ENCODE assay signal across 8 mouse cellular contexts in genomic region chr19:16599298-16599970, GRCm38 (mm10).
DNase-seq lines count a peak whose midpoint lies in the region; ATAC-seq and TF ChIP-seq lines count a peak whose summit lies in the region.

No protein-coding gene starts in this region.

- no peaks in the 10 kb centered on the region for H3K27me3 ChIP-seq in embryonic facial prominence, embryonic 14.5 days (replicated peaks; ENCODE audit: control insufficient read depth, insufficient read depth, low read length)
- 0 out of 2 replicates have a peak, but pooled peaks cover 4% of the 10 kb centered on the region for H3K27me3 ChIP-seq in heart, embryonic 10.5 days (ENCODE audit: insufficient read depth, poor library complexity, severe bottlenecking)
- no peaks in the 10 kb centered on the region for H3K27me3 ChIP-seq in kidney, embryonic 15.5 days
- H3K27me3 ChIP-seq in limb, embryonic 15.5 days = no peaks in the 10 kb centered on the region
- no peaks in the 10 kb centered on the region for H3K27me3 ChIP-seq in stomach, embryonic 16.5 days (ENCODE audit: control insufficient read depth, insufficient read depth, low read length)

- H3K9ac ChIP-seq in embryonic facial prominence, embryonic 14.5 days (ENCODE audit: low read depth, low read length) = no peak overlapping the region
- H3K9ac ChIP-seq in kidney, embryonic 15.5 days = no peak overlapping the region
- H3K9ac ChIP-seq in limb, embryonic 15.5 days = no peak overlapping the region
- H3K9ac ChIP-seq in stomach, embryonic 16.5 days (ENCODE audit: low read length) = no peak overlapping the region

- H3K9me3 ChIP-seq in embryonic facial prominence, embryonic 14.5 days (ENCODE audit: control insufficient read depth, low read length) = no peaks in the 10 kb centered on the region
- H3K9me3 ChIP-seq in heart, embryonic 10.5 days = no peaks in the 10 kb centered on the region
- no peaks in the 10 kb centered on the region for H3K9me3 ChIP-seq in kidney, embryonic 15.5 days (replicated peaks)
- no peaks in the 10 kb centered on the region for H3K9me3 ChIP-seq in limb, embryonic 15.5 days
- no peaks in the 10 kb centered on the region for H3K9me3 ChIP-seq in stomach, embryonic 16.5 days (replicated peaks; ENCODE audit: control insufficient read depth, low read length)

- H3K27ac ChIP-seq in bone marrow, adult 2 months (ENCODE audit: control insufficient read depth, insufficient read depth, low read depth, low read length, poor library complexity) = no peak overlapping the region
- H3K27ac ChIP-seq in embryonic facial prominence, embryonic 14.5 days (replicated peaks; ENCODE audit: low read depth, low read length) = no peak overlapping the region
- H3K27ac ChIP-seq in heart, embryonic 10.5 days = no peak overlapping the region
- H3K27ac ChIP-seq in kidney, embryonic 15.5 days = no peak overlapping the region
- no peak overlapping the region for H3K27ac ChIP-seq in limb, embryonic 15.5 days
- H3K27ac ChIP-seq in stomach, embryonic 16.5 days (ENCODE audit: low read length) = no peak overlapping the region

- no peak overlapping the region for H3K4me3 ChIP-seq in bone marrow, adult 2 months (replicated peaks; ENCODE audit: control insufficient read depth, low read depth, low read length)
- no peak overlapping the region for H3K4me3 ChIP-seq in embryonic facial prominence, embryonic 14.5 days (ENCODE audit: low read depth, low read length)
- H3K4me3 ChIP-seq in heart, embryonic 10.5 days = 0 out of 2 replicates have a peak overlapping the region, but pooled peaks have one; percentile 25
- no peak overlapping the region for H3K4me3 ChIP-seq in kidney, embryonic 15.5 days (replicated peaks)
- no peak overlapping the region for H3K4me3 ChIP-seq in limb, embryonic 15.5 days
- H3K4me3 ChIP-seq in stomach, embryonic 16.5 days (replicated peaks; ENCODE audit: low read length) = no peak overlapping the region

- H3K4me2 ChIP-seq in embryonic facial prominence, embryonic 14.5 days (ENCODE audit: low read depth, low read length) = peak overlapping the region; percentile 16; the same call in 1 of the 2 replicates
- peak overlapping the region; percentile 50 for H3K4me2 ChIP-seq in kidney, embryonic 15.5 days
- H3K4me2 ChIP-seq in limb, embryonic 15.5 days = no peak overlapping the region; the same call in 1 of the 2 replicates
- peak overlapping the region; percentile 37 for H3K4me2 ChIP-seq in stomach, embryonic 16.5 days (ENCODE audit: low read depth, low read length)

- no peak for TF ChIP-seq POLR2A in bone marrow, adult 2 months (IDR thresholded peaks at IDR 0.05; ENCODE audit: borderline replicate concordance, control insufficient read depth, low read depth, low read length)

- no peaks in the 10 kb centered on the region for H3K36me3 ChIP-seq in embryonic facial prominence, embryonic 14.5 days (ENCODE audit: control insufficient read depth, insufficient read depth, low read length)
- no peaks in the 10 kb centered on the region for H3K36me3 ChIP-seq in heart, embryonic 10.5 days
- no peaks in the 10 kb centered on the region for H3K36me3 ChIP-seq in kidney, embryonic 15.5 days
- no peaks in the 10 kb centered on the region for H3K36me3 ChIP-seq in limb, embryonic 15.5 days
- H3K36me3 ChIP-seq in stomach, embryonic 16.5 days (ENCODE audit: control insufficient read depth, insufficient read depth, low read length) = no peaks in the 10 kb centered on the region

- peak; percentile 80 for DNase-seq in CD4-positive, CD25-positive, alpha-beta regulatory T cell, adult 2 months (ENCODE audit: low read depth, low spot score)
- peak; percentile 90 for DNase-seq in embryonic facial prominence, embryonic 14.5 days (ENCODE audit: low spot score)
- DNase-seq in heart, embryonic 10.5 days (ENCODE audit: low spot score) = peak; percentile 79
- peak; percentile 46 to 63 for DNase-seq in natural killer cell, adult 2 months (ENCODE audit: low spot score in 2 of 2)

- ATAC-seq in embryonic facial prominence, embryonic 14.5 days (ENCODE audit: low read depth) = peak; percentile 81
- peak; percentile 83 for ATAC-seq in kidney, embryonic 15.5 days (replicated peaks; ENCODE audit: low FRiP score)
- peak; percentile 66; the same call in 1 of the 2 replicates for ATAC-seq in limb, embryonic 15.5 days (ENCODE audit: insufficient number of reproducible peaks, low FRiP score, low TSS enrichment, low read depth)
- peak; percentile 51 for ATAC-seq in stomach, embryonic 16.5 days (ENCODE audit: insufficient read depth, low FRiP score)

- WGBS in bone marrow, adult 2 months = 22% methylated on average over 9 of the region's 9 CpGs
- 19% methylated on average over 9 of the region's 9 CpGs for WGBS in embryonic facial prominence, embryonic 14.5 days
- 23% methylated on average over 9 of the region's 9 CpGs for WGBS in heart, embryonic 10.5 days
- whole genome bisulfite sequencing in kidney, embryonic 15.5 days = 8% methylated on average over 9 of the region's 9 CpGs
- WGBS in limb, embryonic 15.5 days = 13% methylated on average over 9 of the region's 9 CpGs
- WGBS in stomach, embryonic 16.5 days = 18% methylated on average over 9 of the region's 9 CpGs

- no peaks in the 10 kb centered on the region for H3K4me1 ChIP-seq in bone marrow, adult 2 months (ENCODE audit: control insufficient read depth, insufficient read depth, low read length)
- peaks cover 4% of the 10 kb centered on the region; the same call in 1 of the 2 replicates for H3K4me1 ChIP-seq in embryonic facial prominence, embryonic 14.5 days (ENCODE audit: control insufficient read depth, insufficient read depth, low read length)
- H3K4me1 ChIP-seq in heart, embryonic 10.5 days = peaks cover 7% of the 10 kb centered on the region
- peaks cover 14% of the 10 kb centered on the region for H3K4me1 ChIP-seq in kidney, embryonic 15.5 days
- peaks cover 8% of the 10 kb centered on the region for H3K4me1 ChIP-seq in limb, embryonic 15.5 days
- H3K4me1 ChIP-seq in stomach, embryonic 16.5 days (ENCODE audit: control insufficient read depth, insufficient read depth, low read length) = peaks cover 23% of the 10 kb centered on the region

- TF ChIP-seq CTCF in bone marrow, adult 2 months (IDR thresholded peaks at IDR 0.05; ENCODE audit: control insufficient read depth, insufficient read depth, low read length) = peak; percentile 66
